Mouse (Mus musculus) ES-Bruce4 (cell line): ENCODE measurements around the gene Naaladl1.

ENCODE experiments used
- CTCF ChIP-seq: IDR thresholded peaks from one replicate; pipeline ENCODE4 v1.8.1; 2011; ENCODE audit warnings: low read depth, low read length
- EP300 ChIP-seq: IDR thresholded peaks from 2 replicates; pipeline ENCODE4 v1.6.1; 2011; ENCODE audit warnings: low read depth, low read length; ENCODE audit not compliant: insufficient read depth
- POLR2A ChIP-seq: IDR thresholded peaks from one replicate; pipeline ENCODE4 v1.8.1; 2011; ENCODE audit warnings: low read length; ENCODE audit not compliant: insufficient read depth

DNA sequence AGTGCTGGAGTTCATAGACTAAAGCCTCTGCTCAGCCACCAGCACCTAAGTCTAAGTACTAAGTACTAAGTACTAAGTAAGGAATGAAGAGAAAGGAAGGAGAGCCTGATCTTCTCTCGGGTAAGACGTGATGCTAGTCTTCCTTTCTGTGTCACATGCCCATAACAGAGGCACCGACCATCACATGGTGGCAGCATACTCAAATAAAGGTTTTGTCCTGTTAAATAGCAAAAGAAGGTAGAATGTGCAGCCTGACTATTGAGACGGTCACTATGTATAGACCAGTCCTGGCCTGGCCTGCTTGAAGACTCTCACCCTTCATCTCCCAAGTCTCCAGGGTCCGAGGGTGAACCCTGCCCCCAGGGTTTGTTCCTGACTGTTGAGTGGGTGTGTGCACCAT lies 39.3 kb downstream of the Naaladl1 start:
- TF ChIP-seq EP300 (no peak), CTCF (no peak), POLR2A (no peak)
